Mouse (Mus musculus) embryonic stem cell, embryonic (primary cell): ENCODE results near the gene Zyg11b.

ENCODE experiments used
- CTCF ChIA-PET, 4 experiments: fragments of 300-600 bp in 2 of 4; fragments of 350-600 bp in 2 of 4; sonication (Branson Sonifier 250); formaldehyde crosslinking; loops; one replicate each; lab custom pipeline; 2022; ENCODE audit warnings: inconsistent platforms in 2 of 4; lab: Charles Lee
- POLR2A ChIA-PET, 4 experiments: fragments of 300-600 bp in 2 of 4; fragments of 350-600 bp in 2 of 4; sonication (Branson Sonifier 250); formaldehyde crosslinking; loops; one replicate each; lab custom pipeline; 2022; ENCODE audit warnings: antibody characterized with exemption in 4 of 4, inconsistent platforms in 1 of 4; lab: Charles Lee

The Zyg11b gene

DNA sequence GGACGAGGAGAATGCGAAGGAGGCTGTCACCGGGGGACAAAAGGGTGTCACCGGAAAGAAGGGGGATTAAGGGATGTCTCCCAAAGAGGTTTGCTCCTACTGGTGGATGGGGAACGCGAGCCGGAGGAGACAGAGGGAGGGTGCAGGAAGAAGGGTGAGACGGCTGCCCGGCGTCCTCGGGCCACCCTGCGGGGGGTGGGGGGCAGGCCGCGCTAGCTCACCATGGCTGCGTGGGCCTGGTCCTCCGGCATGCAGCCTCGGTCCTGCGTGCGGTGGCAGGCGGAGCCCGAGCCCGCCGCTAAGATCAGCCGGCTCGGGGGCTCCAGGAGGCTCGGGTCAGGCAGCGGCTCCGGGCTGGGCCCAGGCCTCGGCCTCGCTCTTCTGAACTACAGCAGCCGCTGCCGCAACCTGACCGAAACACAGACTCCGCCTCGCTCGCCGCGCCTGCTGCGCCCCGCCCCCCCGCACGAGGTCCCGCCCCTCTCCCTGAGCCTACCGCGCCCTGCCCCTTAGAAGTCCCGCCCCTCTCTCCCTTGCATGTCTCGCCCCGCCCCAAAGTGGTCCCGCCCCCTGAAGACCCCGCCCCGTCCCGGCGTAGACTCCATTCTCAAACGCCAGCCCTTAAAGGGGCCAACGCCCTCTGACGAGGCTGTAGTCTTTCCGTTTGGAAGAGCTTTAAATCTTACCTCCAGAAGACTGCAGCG lies at the start of gene Zyg11b:
Gene Zyg11b, minus strand, starts transcription at position 427 of the 704 bp plus-strand sequence.
- ChIA-PET CTCF (interaction anchor here in 3 of 4 experiments (0.5 to 2.0 kb wide), 11 partner anchors 10 to 912 kb away, joined by 3 to 11 read pairs (median 4); partner anchors contain the start of genes Cpt2 (in 1 of the 3) and Echdc2 (in 1 of the 3)), POLR2A (interaction anchor here (0.5 to 3.5 kb wide), 58 partner anchors 8 to 617 kb away, joined by 3 to 31 read pairs (median 4); partner anchors contain the start of genes 0610037L13Rik (in 2 of the 4), Coa7 (in 2 of the 4), Zyg11a (in 2 of the 4) and Cc2d1b (in 1 of the 4))

- ChIA-PET CTCF (interaction anchor here (0.5 to 1.5 kb wide), 6 partner anchors 8 to 420 kb away, joined by 3 to 5 read pairs (median 3); partner anchors contain the start of gene Zyg11b (in 1 of the 4)), POLR2A (interaction anchor here (0.6 to 7.7 kb wide), 25 partner anchors 10 to 229 kb away, joined by 3 to 75 read pairs (median 6); partner anchors contain the start of genes Orc1 (in 2 of the 4), Prpf38a (in 2 of the 4), Coa7 (in 1 of the 4) and Gpx7 (in 1 of the 4))
Observed at GRCm38 (mm10) chr4:108349836-108350547, 49.1 kb upstream of the Zyg11b start.

- ChIA-PET CTCF (interaction anchor here in 2 of 4 experiments (0.5 to 2.2 kb wide), 4 partner anchors 10 to 101 kb away, joined by 3 to 9 read pairs (median 4); no protein-coding TSS in a partner anchor), POLR2A (interaction anchor here (0.5 to 7.7 kb wide), 39 partner anchors 9 to 1563 kb away, joined by 3 to 75 read pairs (median 5); partner anchors contain the start of genes Coa7 (in 3 of the 4), Gpx7 (in 2 of the 4), Tut4 (in 2 of the 4) and Orc1 (in 1 of the 4))
Observed at GRCm38 (mm10) chr4:108349064-108349463, 48.2 kb upstream of the Zyg11b start.

- CTCF ChIA-PET, result interaction anchor here in 2 of 4 experiments (0.7 to 2.2 kb wide), 4 partner anchors 9 to 18 kb away, joined by 3 to 9 read pairs (median 3); no protein-coding TSS in a partner anchor
- POLR2A ChIA-PET, result interaction anchor here (0.5 to 7.7 kb wide), 36 partner anchors 9 to 1562 kb away, joined by 3 to 75 read pairs (median 5); partner anchors contain the start of genes Coa7 (in 3 of the 4), Gpx7 (in 2 of the 4), Tut4 (in 2 of the 4) and Orc1 (in 1 of the 4)
Observed at GRCm38 (mm10) chr4:108348256-108348875, 47.5 kb upstream of the Zyg11b start.

DNA sequence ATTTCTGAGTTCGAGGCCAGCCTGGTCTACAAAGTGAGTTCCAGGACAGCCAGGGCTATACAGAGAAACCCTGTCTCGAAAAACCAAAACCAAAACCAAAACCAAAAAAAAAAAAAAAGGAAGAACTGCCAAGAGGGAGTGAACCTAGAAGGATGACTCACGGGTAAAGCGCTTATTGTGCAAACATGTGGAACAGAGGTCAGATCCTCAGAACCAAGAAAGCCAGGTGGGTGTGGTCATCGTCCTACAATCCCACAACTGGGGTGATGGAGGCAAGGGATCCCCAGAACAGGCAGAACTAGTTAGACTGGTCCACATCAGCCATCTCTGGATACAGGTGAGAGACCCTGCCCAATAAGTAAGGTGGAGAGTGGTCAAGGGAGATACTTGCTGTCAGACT lies 46.2 kb upstream of the Zyg11b start:
- POLR2A ChIA-PET, result interaction anchor here in 3 of 4 experiments (1.1 to 7.7 kb wide), 9 partner anchors 7 to 112 kb away, joined by 3 to 75 read pairs (median 9); partner anchors contain the start of gene Tut4 (in 1 of the 3)
- CTCF ChIA-PET, result interaction anchor here in 2 of 4 experiments (1.0 to 2.2 kb wide), 2 partner anchors 8 kb away, joined by 3 to 9 read pairs; no protein-coding TSS in a partner anchor

DNA sequence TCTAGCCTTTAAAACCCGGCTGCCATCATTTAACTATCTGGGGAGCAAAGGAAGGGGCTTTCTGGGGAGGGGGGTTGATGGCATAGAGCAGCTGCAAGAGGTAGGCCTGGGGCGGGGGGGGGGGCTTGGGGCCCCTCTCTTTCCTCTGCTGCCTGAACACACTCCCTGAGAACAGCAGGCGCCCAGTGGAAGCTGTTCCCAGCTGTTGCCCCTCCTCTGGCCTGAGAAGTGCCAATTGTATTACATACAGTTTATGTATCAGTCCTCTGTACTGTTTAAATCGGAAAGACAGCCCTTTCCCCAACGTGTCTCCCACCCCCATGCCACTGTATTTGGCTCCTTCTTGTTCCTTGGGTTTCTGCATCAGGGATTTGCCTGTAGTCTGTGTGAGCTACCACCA lies 44.9 kb upstream of the Zyg11b start:
- ChIA-PET POLR2A (interaction anchor here in 3 of 4 experiments (0.6 to 7.7 kb wide), 9 partner anchors 9 to 233 kb away, joined by 3 to 75 read pairs (median 5); partner anchors contain the start of genes Orc1 (in 1 of the 3) and Prpf38a (in 1 of the 3)), CTCF (no interaction called here)

GRCm38 (mm10) chr4:108344631-108345083 lies 43.8 kb upstream of the Zyg11b start:
- POLR2A ChIA-PET, result interaction anchor here in 3 of 4 experiments (0.5 to 7.7 kb wide), 10 partner anchors 8 to 115 kb away, joined by 3 to 75 read pairs (median 4); partner anchors contain the start of gene Shisal2a (in 1 of the 3)
- CTCF ChIA-PET, result interaction anchor here in 2 of 4 experiments (0.7 kb wide), 2 partner anchors 18 to 52 kb away, joined by 5 to 18 read pairs; no protein-coding TSS in a partner anchor

GRCm38 (mm10) chr4:108339277-108339690 lies 38.4 kb upstream of the Zyg11b start:
- POLR2A ChIA-PET, result interaction anchor here in 3 of 4 experiments (0.6 to 4.5 kb wide), 40 partner anchors 8 to 295 kb away, joined by 3 to 37 read pairs (median 6); partner anchors contain the start of genes Gpx7 (in 3 of the 3), Orc1 (in 3 of the 3), Prpf38a (in 3 of the 3) and Coa7 (in 2 of the 3)
- CTCF ChIA-PET, result interaction anchor here in 3 of 4 experiments (0.6 to 2.6 kb wide), 22 partner anchors 8 to 355 kb away, joined by 3 to 14 read pairs (median 4); partner anchors contain the start of genes Coa7 (in 1 of the 3), Gpx7 (in 1 of the 3), Orc1 (in 1 of the 3) and Prpf38a (in 1 of the 3)

GRCm38 (mm10) chr4:108338811-108339210 lies 37.9 kb upstream of the Zyg11b start:
- POLR2A ChIA-PET, result interaction anchor here (0.6 to 4.5 kb wide), 47 partner anchors 8 to 296 kb away, joined by 3 to 37 read pairs (median 6); partner anchors contain the start of genes Coa7 (in 3 of the 4), Gpx7 (in 3 of the 4), Orc1 (in 3 of the 4) and Prpf38a (in 3 of the 4)
- CTCF ChIA-PET, result interaction anchor here in 3 of 4 experiments (0.5 to 2.6 kb wide), 22 partner anchors 9 to 348 kb away, joined by 3 to 14 read pairs (median 4); partner anchors contain the start of genes Coa7 (in 1 of the 3), Gpx7 (in 1 of the 3), Orc1 (in 1 of the 3) and Prpf38a (in 1 of the 3)

- ChIA-PET CTCF (interaction anchor here in 2 of 4 experiments (0.5 to 2.6 kb wide), 12 partner anchors 10 to 348 kb away, joined by 3 to 13 read pairs (median 4); partner anchors contain the start of genes Coa7 (in 1 of the 2), Orc1 (in 1 of the 2), Prpf38a (in 1 of the 2) and Tut4 (in 1 of the 2)), POLR2A (interaction anchor here (0.6 to 4.5 kb wide), 45 partner anchors 8 to 449 kb away, joined by 3 to 37 read pairs (median 6); partner anchors contain the start of genes Coa7 (in 3 of the 4), Gpx7 (in 3 of the 4), Orc1 (in 3 of the 4) and Prpf38a (in 3 of the 4))
Observed at GRCm38 (mm10) chr4:108338321-108338733, 37.4 kb upstream of the Zyg11b start.

- ChIA-PET POLR2A (interaction anchor here (0.6 to 4.5 kb wide), 36 partner anchors 8 to 448 kb away, joined by 3 to 37 read pairs (median 6); partner anchors contain the start of genes Coa7 (in 3 of the 4), Cc2d1b (in 2 of the 4), Orc1 (in 2 of the 4) and Prpf38a (in 2 of the 4)), CTCF (interaction anchor here in 3 of 4 experiments (0.6 to 2.6 kb wide), 6 partner anchors 11 to 1538 kb away, joined by 3 to 13 read pairs (median 4); partner anchors contain the start of genes Coa7 (in 1 of the 3) and Tut4 (in 1 of the 3))
Observed at GRCm38 (mm10) chr4:108337817-108338216, 36.9 kb upstream of the Zyg11b start.

DNA sequence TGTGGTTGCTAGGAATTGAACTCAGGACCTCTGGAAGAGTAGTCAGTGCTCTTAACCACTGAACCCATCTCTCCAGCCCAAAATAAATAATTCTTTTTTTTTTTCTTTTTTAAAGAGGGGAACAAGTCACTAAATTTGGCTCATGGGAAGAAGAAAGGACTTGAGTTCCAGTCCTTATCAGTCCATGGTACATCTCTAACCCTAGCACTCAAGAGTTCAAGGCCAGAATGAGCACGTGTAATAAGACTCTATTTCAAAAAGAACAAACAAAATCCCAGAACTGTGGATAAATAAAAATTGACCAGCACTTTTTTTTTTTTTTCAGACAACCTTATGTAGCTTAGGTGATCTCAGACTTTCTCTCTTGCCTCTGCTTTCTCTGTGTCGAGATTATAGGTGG lies 35.9 kb upstream of the Zyg11b start:
- CTCF ChIA-PET, result interaction anchor here in 2 of 4 experiments (0.7 to 1.5 kb wide), 2 partner anchors 10 to 274 kb away, joined by 4 to 6 read pairs; no protein-coding TSS in a partner anchor
- POLR2A ChIA-PET, result interaction anchor here (0.9 to 4.1 kb wide), 13 partner anchors 9 to 283 kb away, joined by 3 to 37 read pairs (median 4); partner anchors contain the start of genes Coa7 (in 3 of the 4), Cc2d1b (in 1 of the 4), Gpx7 (in 1 of the 4) and Zyg11b (in 1 of the 4)

DNA sequence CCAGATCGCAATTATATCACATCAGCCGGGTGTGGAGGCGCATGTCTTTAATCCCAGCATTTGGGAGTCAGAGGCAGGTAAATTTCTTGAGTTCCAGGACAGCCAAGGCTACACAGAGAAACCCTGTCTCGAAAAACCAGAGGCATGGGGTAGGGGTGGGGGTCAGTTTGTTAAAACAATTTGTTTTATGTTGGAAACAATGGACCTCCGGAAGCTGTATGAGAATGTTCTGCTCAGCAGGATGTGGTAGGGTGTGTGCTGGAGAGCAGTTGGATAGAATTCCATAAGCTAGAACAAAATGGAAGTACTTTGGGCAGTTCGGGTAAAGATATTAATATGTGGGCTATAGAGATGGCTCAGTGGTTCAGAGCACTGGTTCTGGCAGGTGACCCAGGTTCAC lies 34.5 kb upstream of the Zyg11b start:
- ChIA-PET CTCF (interaction anchor here in 2 of 4 experiments (0.6 to 1.5 kb wide), 3 partner anchors 8 to 13 kb away, joined by 3 to 4 read pairs (median 3); no protein-coding TSS in a partner anchor), POLR2A (interaction anchor here in 3 of 4 experiments (1.1 to 3.9 kb wide), 8 partner anchors 8 to 446 kb away, joined by 3 to 21 read pairs (median 4); partner anchors contain the start of genes Coa7 (in 2 of the 3), Orc1 (in 1 of the 3), Prpf38a (in 1 of the 3) and Zyg11b (in 1 of the 3))

GRCm38 (mm10) chr4:108332041-108332440 lies 31.1 kb upstream of the Zyg11b start:
- POLR2A ChIA-PET, result interaction anchor here in 3 of 4 experiments (0.7 to 1.7 kb wide), 17 partner anchors 17 to 288 kb away, joined by 3 to 8 read pairs (median 3); partner anchors contain the start of genes Cc2d1b (in 1 of the 3), Orc1 (in 1 of the 3) and Prpf38a (in 1 of the 3)

GRCm38 (mm10) chr4:108329840-108330239 lies 28.9 kb upstream of the Zyg11b start:
- ChIA-PET POLR2A (interaction anchor here (0.6 to 2.4 kb wide), 22 partner anchors 8 to 741 kb away, joined by 3 to 14 read pairs (median 3); partner anchors contain the start of genes Cc2d1b (in 2 of the 4), Zyg11b (in 2 of the 4), 0610037L13Rik (in 1 of the 4) and Gpx7 (in 1 of the 4)), CTCF (interaction anchor here in 2 of 4 experiments (0.5 to 1.6 kb wide), 2 partner anchors 9 to 23 kb away, joined by 4 to 9 read pairs; no protein-coding TSS in a partner anchor)

More at GRCm38 (mm10) chr4:108332041-108332440, 31.1 kb upstream of the Zyg11b start:
- CTCF ChIA-PET, result interaction anchor here in 2 of 4 experiments (0.7 to 1.5 kb wide), 3 partner anchors 35 to 113 kb away, joined by 3 to 7 read pairs (median 4); no protein-coding TSS in a partner anchor
